Mouse (Mus musculus) granulocyte monocyte progenitor cell, adult 5-6 weeks (primary cell): ENCODE results near the gene Arhgef15. TPM values are rescaled to one million over a fixed set of nuclear protein-coding genes. Genes with fewer than 3 reads are reported as not detected.

Experiments
- ATAC-seq: replicated peaks from 2 replicates; pipeline ENCODE4 v1.8.0; 2016; ENCODE audit warnings: mild to moderate bottlenecking, moderate TSS enrichment, inconsistent platforms; ENCODE audit not compliant: poor library complexity, severe bottlenecking
- total RNA-seq, 2 experiments: library from RNA; stranded (forward) in 1 of 2; stranded (reverse) in 1 of 2; fragments of 200-712, 200-1000 nt in 1 of 2; fragments of >200 nt in 1 of 2; fragmentation: Nextera tagmentation in 1 of 2; gene quantifications; 2 replicates each; pipeline ENCODE4 v1.2.3; 2014 to 2017

The Arhgef15 gene
- total RNA-seq, 2 experiments from 2014 or later, result 0.05 TPM; not detected in 1

DNA sequence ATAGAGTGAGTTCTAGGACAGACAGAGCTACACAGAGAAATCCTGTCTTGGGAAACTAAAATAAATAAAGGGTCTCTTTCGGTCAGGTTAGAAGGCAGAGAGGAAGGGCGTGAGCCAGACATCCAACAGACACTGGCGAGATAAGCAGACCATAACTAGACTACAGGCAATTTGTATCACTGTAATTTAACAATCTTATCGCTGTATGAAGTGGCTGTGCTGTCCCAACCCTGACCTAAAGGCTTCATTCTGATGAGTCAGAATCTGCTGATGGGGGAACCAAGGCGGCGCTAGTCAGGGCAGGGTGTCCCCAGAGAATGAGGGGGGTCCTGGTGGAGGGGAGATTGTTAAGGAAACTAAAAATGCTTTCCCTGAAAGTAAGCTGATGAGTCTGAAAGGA, 58.5 kb downstream of the Arhgef15 start:
- ATAC-seq, result no peak

DNA sequence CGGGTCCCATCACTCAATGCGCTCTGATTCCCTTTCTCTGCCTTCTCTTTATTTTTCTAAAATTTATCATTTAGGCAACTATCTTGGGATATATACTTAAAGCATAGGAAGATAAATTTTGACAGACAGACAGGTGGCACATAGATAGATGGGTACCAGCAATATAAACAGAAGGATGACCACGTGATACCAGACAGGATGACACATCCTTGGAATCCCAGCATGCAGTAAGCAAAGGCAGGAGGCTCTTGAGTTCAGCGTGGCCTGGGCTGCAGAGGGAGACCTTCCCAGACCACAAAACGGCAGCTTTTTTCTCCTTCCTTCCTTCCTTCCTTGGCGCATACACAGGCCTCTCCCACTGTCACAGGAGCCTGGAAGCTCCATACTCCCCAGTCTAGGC, 59.4 kb downstream of the Arhgef15 start:
- ATAC-seq, result no peak

DNA sequence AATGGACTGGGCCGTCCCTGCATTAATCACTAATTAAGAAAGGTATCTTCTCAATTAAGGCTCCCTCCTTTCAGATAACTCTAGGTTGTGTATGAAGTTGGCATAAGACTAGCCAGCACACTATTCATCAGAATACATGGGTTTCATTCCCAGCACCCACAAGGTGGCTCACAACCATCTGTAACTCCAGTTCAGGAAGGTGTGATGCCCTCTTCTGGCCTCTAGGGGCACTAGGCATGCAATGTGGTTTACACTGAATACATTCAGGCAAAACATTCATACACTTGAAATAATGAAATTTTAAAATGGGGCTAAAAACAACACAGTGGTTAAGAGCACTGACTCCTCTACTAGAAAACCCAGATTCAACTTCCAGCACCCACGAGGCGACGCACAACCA, 60.2 kb downstream of the Arhgef15 start:
- ATAC-seq, result 0 out of 2 replicates have a peak, but pooled peaks have one; percentile 25

DNA sequence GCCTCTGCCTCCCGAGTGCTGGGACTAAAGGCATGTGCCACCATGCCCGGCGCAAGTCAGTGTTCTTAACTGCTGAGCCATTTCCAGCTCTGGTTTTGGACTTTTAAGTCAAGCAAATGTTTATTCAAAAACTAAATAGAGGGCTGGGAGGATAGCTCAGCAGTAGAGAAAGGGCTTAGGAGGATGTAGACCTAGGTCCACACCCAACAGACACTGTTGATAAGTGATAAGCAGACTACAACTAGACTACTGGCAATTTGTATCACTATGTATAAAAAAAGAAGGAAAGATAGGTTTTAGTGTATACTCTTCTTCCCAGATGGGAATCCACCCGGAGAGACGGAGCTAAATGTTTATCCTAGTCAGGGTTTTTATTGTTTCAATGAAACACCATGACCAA, 61.0 kb downstream of the Arhgef15 start:
- no peak for ATAC-seq

DNA sequence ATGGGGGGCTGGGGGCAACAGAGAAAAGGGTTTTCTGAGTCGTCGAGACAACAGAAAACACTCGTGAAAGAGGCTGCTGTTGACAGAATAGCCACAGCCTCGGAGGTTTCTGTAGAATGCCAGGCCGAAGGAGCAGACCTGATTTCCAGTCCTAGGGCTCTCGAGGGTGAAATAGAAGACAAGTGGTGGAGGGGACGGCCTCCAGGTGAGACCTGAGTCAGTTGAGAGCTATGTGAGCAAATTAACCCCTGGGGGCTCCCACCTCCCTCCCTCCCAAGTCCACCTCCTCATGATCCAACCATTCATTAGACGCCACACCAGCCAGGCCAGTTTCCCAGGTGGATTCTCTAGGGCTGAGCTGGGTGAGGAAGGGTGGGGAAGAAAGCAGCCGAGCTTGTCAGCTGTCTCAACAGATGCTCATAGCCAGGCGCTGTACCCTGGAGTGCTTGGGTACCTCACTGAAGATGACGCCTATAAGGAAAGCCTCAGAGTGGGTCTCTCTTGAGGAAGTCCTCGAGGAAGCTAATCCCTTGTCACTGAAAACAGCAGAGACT, 63.3 kb downstream of the Arhgef15 start:
- ATAC-seq, result no peak

Other genes with a start within 250 kb of the Arhgef15 start
- 18.9 and 24.5 TPM in 2 replicates for gene Ndel1, start 85.6 kb downstream of the Arhgef15 start, total RNA-seq (2014; fragmentation: Nextera tagmentation)
- 41.7 and 42.7 TPM in 2 replicates for gene Ndel1, start 85.6 kb downstream of the Arhgef15 start, total RNA-seq (2017)
- not detected in 2 replicates for gene Rnf222, start 68.9 kb downstream of the Arhgef15 start, total RNA-seq (2014; fragmentation: Nextera tagmentation)
- not detected in 2 replicates for gene Rnf222, start 68.9 kb downstream of the Arhgef15 start, total RNA-seq (2017)
- 5,141 and 5,287 TPM in 2 replicates for gene Rpl26, start 55.9 kb downstream of the Arhgef15 start, total RNA-seq (2014; fragmentation: Nextera tagmentation)
- 5,847 and 6,613 TPM in 2 replicates for gene Rpl26, start 55.9 kb downstream of the Arhgef15 start, total RNA-seq (2017)
- not detected in 2 replicates for gene Odf4, start 30.4 kb downstream of the Arhgef15 start, total RNA-seq (2014; fragmentation: Nextera tagmentation)
- not detected in 2 replicates for gene Odf4, start 30.4 kb downstream of the Arhgef15 start, total RNA-seq (2017)
- gene Slc25a35, start 10.7 kb upstream of the Arhgef15 start, total RNA-seq (2014; fragmentation: Nextera tagmentation), result 3.5 and 5.6 TPM in 2 replicates
- 0.47 and 1.1 TPM in 2 replicates for gene Slc25a35, start 10.7 kb upstream of the Arhgef15 start, total RNA-seq (2017)
- 87.2 and 120 TPM in 2 replicates for gene Rangrf, start 17.7 kb upstream of the Arhgef15 start, total RNA-seq (2014; fragmentation: Nextera tagmentation)
- gene Rangrf, start 17.7 kb upstream of the Arhgef15 start, total RNA-seq (2017), result 47.6 and 56.5 TPM in 2 replicates
- gene Pfas, start 51.0 kb upstream of the Arhgef15 start, total RNA-seq (2014; fragmentation: Nextera tagmentation), result 47.3 and 48.4 TPM in 2 replicates
- gene Pfas, start 51.0 kb upstream of the Arhgef15 start, total RNA-seq (2017), result 45.5 and 56.2 TPM in 2 replicates
- gene Ctc1, start 58.4 kb upstream of the Arhgef15 start, total RNA-seq (2014; fragmentation: Nextera tagmentation), result 50.3 and 66.2 TPM in 2 replicates
- gene Ctc1, start 58.4 kb upstream of the Arhgef15 start, total RNA-seq (2017), result 17.1 and 22.4 TPM in 2 replicates
- gene Aurkb, start 88.2 kb upstream of the Arhgef15 start, total RNA-seq (2014; fragmentation: Nextera tagmentation), result 80.2 and 105 TPM in 2 replicates
- 102 and 122 TPM in 2 replicates for gene Aurkb, start 88.2 kb upstream of the Arhgef15 start, total RNA-seq (2017)
- gene Borcs6, start 102.2 kb upstream of the Arhgef15 start, total RNA-seq (2014; fragmentation: Nextera tagmentation), result 2.0 and 11.4 TPM in 2 replicates
- gene Borcs6, start 102.2 kb upstream of the Arhgef15 start, total RNA-seq (2017), result 9.4 TPM in 2 replicates
- gene Tmem107, start 113.3 kb upstream of the Arhgef15 start, total RNA-seq (2014; fragmentation: Nextera tagmentation), result 15.1 and 48.9 TPM in 2 replicates
- gene Tmem107, start 113.3 kb upstream of the Arhgef15 start, total RNA-seq (2017), result 10.4 and 24.9 TPM in 2 replicates
- 59.2 and 63.1 TPM in 2 replicates for gene Vamp2, start 131.0 kb upstream of the Arhgef15 start, total RNA-seq (2014; fragmentation: Nextera tagmentation)
- 7.2 and 8.6 TPM in 2 replicates for gene Vamp2, start 131.0 kb upstream of the Arhgef15 start, total RNA-seq (2017)
- gene Per1, start 137.7 kb upstream of the Arhgef15 start, total RNA-seq (2014; fragmentation: Nextera tagmentation), result 10.3 and 11.7 TPM in 2 replicates
- gene Per1, start 137.7 kb upstream of the Arhgef15 start, total RNA-seq (2017), result 9.4 and 9.8 TPM in 2 replicates
- gene Hes7, start 162.9 kb upstream of the Arhgef15 start, total RNA-seq (2014; fragmentation: Nextera tagmentation), result not detected in 2 replicates
- not detected in 2 replicates for gene Hes7, start 162.9 kb upstream of the Arhgef15 start, total RNA-seq (2017)
- 0.17 TPM in 1 of 2 replicates, not detected in the other for gene 9130213A22Rik, start 165.1 kb upstream of the Arhgef15 start, total RNA-seq (2014; fragmentation: Nextera tagmentation)
- gene 9130213A22Rik, start 165.1 kb upstream of the Arhgef15 start, total RNA-seq (2017), result not detected in 2 replicates
- not detected in 2 replicates for gene Aloxe3, start 168.4 kb upstream of the Arhgef15 start, total RNA-seq (2014; fragmentation: Nextera tagmentation)
- gene Aloxe3, start 168.4 kb upstream of the Arhgef15 start, total RNA-seq (2017), result not detected in 2 replicates
- gene Alox12b, start 199.5 kb upstream of the Arhgef15 start, total RNA-seq (2014; fragmentation: Nextera tagmentation), result not detected in 2 replicates
- gene Alox12b, start 199.5 kb upstream of the Arhgef15 start, total RNA-seq (2017), result not detected in 2 replicates
- gene Alox8, start 240.4 kb upstream of the Arhgef15 start, total RNA-seq (2014; fragmentation: Nextera tagmentation), result not detected in 2 replicates
- not detected in 2 replicates for gene Alox8, start 240.4 kb upstream of the Arhgef15 start, total RNA-seq (2017)